Mouse (Mus musculus) myocyte (in vitro differentiated cells): ENCODE results near the gene Il4ra.

Source experiments
- CEBPB ChIP-seq: IDR thresholded peaks from 2 replicates; pipeline ENCODE4 v1.6.1; 2011; ENCODE audit warnings: mild to moderate bottlenecking, moderate library complexity; ENCODE audit not compliant: poor library complexity, insufficient read depth, severe bottlenecking
- E2F4 ChIP-seq: IDR thresholded peaks from one replicate; pipeline ENCODE4 v1.6.1; 2011; ENCODE audit warnings: mild to moderate bottlenecking, control low read depth, moderate library complexity; ENCODE audit not compliant: insufficient read depth
- MAX ChIP-seq: IDR thresholded peaks from one replicate; pipeline ENCODE4 v1.6.1; 2011; ENCODE audit warnings: low read depth, mild to moderate bottlenecking, control low read depth
- POLR2A ChIP-seq: IDR thresholded peaks from one replicate; pipeline ENCODE4 v1.6.1; 2011; ENCODE audit warnings: low read depth, mild to moderate bottlenecking, control low read depth, moderate library complexity; ENCODE audit not compliant: insufficient read length
- POLR2AphosphoS2 ChIP-seq: IDR thresholded peaks from one replicate; pipeline ENCODE4 v1.6.1; 2011; ENCODE audit warnings: low read depth, control low read depth; ENCODE audit not compliant: insufficient read length
- TCF12 ChIP-seq: IDR thresholded peaks from one replicate; pipeline ENCODE4 v1.6.1; 2011; ENCODE audit warnings: mild to moderate bottlenecking, control low read depth; ENCODE audit not compliant: poor library complexity, insufficient read depth, severe bottlenecking
- TCF3 ChIP-seq: IDR thresholded peaks from one replicate; pipeline ENCODE4 v1.6.1; 2011; ENCODE audit warnings: low read depth, control low read depth; ENCODE audit not compliant: insufficient read length
- USF1 ChIP-seq: IDR thresholded peaks from one replicate; pipeline ENCODE4 v1.6.1; 2011; ENCODE audit warnings: low read depth, mild to moderate bottlenecking, control low read depth, moderate library complexity

GRCm38 (mm10) chr7:125542335-125543050, 9.4 kb upstream of the Il4ra start:
- TF ChIP-seq CEBPB, result no peak
- no peak for TF ChIP-seq TCF3
- no peak for TF ChIP-seq POLR2AphosphoS2
- TF ChIP-seq USF1, result no peak
- no peak for TF ChIP-seq POLR2A
- no peak for TF ChIP-seq MAX
- no peak for TF ChIP-seq TCF12
- TF ChIP-seq E2F4, result no peak
